Mouse (Mus musculus) limb, embryonic 13.5 days (tissue): ENCODE measurements at regions not wholly inside any gene's neighbourhood (a gene's known extent, or its start where the extent isn't known, plus 50 kb on each side); places are given as distances from the start of the nearest gene placed in this dataset.

Experiments
- ATAC-seq: fragments of 200-750 bp; cut with Nextera tagmentation; 2 replicates; pipeline ENCODE4 v1.8.0; 2017; ENCODE audit warnings: low read depth, moderate number of reproducible peaks, moderate TSS enrichment; ENCODE audit not compliant: low FRiP score
- H3K27ac ChIP-seq: fragments of 300-500 bp; sonication (generic); 2 replicates; pipeline ENCODE4 v1.5.1; 2015; ENCODE audit warnings: inconsistent platforms, mild to moderate bottlenecking, moderate library complexity
- H3K27me3 ChIP-seq: fragments of 300-500 bp; sonication (generic); 2 replicates; pipeline ENCODE4 v1.6.1; 2015; ENCODE audit warnings: mild to moderate bottlenecking, inconsistent platforms
- H3K36me3 ChIP-seq: fragments of 300-500 bp; sonication (generic); 2 replicates; pipeline ENCODE4 v1.6.1; 2015; ENCODE audit warnings: inconsistent platforms, mild to moderate bottlenecking, moderate library complexity
- H3K4me1 ChIP-seq: fragments of 300-500 bp; sonication (generic); 2 replicates; pipeline ENCODE4 v1.6.1; 2015; ENCODE audit warnings: inconsistent platforms
- H3K4me2 ChIP-seq: fragments of 300-500 bp; sonication (generic); replicated peaks from 2 replicates; pipeline ENCODE4 v1.6.1; 2015; ENCODE audit warnings: inconsistent platforms, mild to moderate bottlenecking, moderate library complexity
- H3K4me3 ChIP-seq: fragments of 300-500 bp; sonication (generic); 2 replicates; pipeline ENCODE4 v1.5.1; 2015; ENCODE audit warnings: moderate library complexity, mild to moderate bottlenecking, inconsistent platforms
- H3K9ac ChIP-seq: fragments of 300-500 bp; sonication (generic); 2 replicates; pipeline ENCODE4 v1.6.1; 2015; ENCODE audit warnings: mild to moderate bottlenecking, inconsistent platforms
- H3K9me3 ChIP-seq: fragments of 300-500 bp; sonication (generic); 2 replicates; pipeline ENCODE4 v1.6.1; 2016; ENCODE audit warnings: inconsistent platforms
- WGBS: fragments of 180-500 bp; shearing (Covaris S2); methylation state at CpG from one replicate; pipeline ENCODE4 v1.1.7; 2015; 5-methylcytosine and 5-hydroxymethylcytosine counted together

DNA sequence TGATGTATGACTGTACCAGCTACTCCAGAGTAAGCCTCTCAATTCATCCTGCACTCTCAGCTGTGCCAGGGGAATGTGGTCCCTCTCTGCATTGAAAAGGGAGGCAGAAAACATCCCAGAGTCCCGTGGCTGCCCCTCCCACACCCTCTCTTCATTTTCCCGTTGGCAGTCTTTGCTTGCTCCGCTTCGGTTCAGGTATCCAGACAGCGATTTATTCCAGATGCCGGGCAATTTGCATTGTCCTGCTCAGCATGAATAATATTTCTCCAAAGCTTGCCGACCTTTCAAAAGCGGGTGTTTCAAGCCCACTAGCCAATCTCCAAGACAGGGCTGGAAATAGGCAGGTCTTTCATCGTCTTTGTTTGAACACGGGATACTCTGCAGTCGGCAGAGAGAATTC, 220.5 kb upstream of the Ntm start:
- Histone ChIP-seq H3K9me3 (no peaks in the 10 kb centered on the region), H3K9ac (no peak overlapping the region), H3K27ac (no peak overlapping the region), H3K4me3 (no peak overlapping the region), H3K4me1 (no peaks in the 10 kb centered on the region), H3K4me2 (no peak overlapping the region), H3K27me3 (no peaks in the 10 kb centered on the region), H3K36me3 (no peaks in the 10 kb centered on the region)
- peak; percentile 51; the same call in 1 of the 2 replicates for ATAC-seq
- 62% methylated on average over 11 of the region's 11 CpGs for WGBS

DNA sequence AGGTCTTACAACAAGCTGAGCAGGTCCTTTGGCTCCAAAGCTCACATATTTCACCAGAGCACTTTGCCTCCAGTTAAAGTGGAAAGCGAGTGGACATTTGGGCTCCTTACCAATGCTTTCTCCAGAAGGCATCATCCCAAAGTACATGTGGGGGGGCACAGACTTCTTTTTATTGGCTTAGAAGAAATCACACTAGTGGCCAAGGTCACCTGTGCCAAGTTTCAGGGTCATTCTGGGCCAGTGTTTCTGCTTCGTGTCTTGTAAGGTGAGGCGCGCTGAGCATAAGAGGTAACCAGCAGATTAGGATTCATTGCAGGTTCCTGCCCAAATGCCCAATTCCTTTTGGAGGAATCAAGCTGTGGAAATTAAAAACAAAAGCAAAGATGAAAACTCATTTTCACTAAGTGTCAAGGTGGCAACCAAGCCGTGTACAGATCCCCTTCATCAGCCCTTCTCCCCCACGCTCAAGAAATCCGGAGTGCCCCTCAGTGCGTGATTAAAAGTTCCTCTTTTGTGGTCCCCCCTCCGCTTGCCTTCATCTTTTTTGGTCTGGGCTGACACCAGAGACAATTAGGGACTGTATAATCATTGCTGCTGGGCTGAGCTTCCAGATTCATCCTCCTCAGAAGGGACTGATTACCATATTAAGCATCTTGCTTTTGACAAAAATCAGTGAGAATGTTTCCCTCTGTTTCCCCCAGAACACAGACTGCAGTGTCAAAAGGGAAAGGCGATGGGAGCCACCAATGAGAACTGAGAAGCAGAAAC, 222.2 kb upstream of the Ntm start:
- H3K4me2 ChIP-seq, result no peak overlapping the region
- 82% methylated on average over 10 of the region's 10 CpGs for WGBS
- no peaks in the 10 kb centered on the region for H3K9me3 ChIP-seq
- H3K36me3 ChIP-seq, result no peaks in the 10 kb centered on the region
- ATAC-seq, result no peak
- H3K4me3 ChIP-seq, result no peak overlapping the region
- H3K9ac ChIP-seq, result no peak overlapping the region
- no peaks in the 10 kb centered on the region for H3K27me3 ChIP-seq
- H3K4me1 ChIP-seq, result no peaks in the 10 kb centered on the region
- H3K27ac ChIP-seq, result no peak overlapping the region

DNA sequence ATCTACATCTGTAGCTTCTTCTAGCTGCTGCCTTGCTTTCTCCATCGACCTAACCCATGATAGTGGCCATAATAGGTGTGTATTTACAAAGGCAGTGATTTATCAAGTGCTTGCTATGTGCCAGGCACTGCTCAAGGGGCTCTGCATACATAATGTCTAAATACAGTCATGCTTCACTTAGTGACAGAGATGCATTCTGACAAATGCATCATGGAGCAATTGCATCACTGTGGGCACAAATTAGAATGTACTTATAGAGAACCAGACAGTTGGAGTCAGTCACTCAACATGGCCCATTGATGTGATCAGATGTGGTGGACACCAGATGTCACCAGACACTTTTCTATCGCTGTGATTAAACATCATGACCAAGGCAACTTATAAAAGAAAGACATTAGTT, 223.3 kb upstream of the Ntm start:
- no peak overlapping the region for H3K4me2 ChIP-seq
- no peaks in the 10 kb centered on the region for H3K9me3 ChIP-seq
- H3K27me3 ChIP-seq, result no peaks in the 10 kb centered on the region
- H3K4me3 ChIP-seq, result no peak overlapping the region
- no peak overlapping the region for H3K27ac ChIP-seq
- no peak overlapping the region for H3K9ac ChIP-seq
- H3K4me1 ChIP-seq, result no peaks in the 10 kb centered on the region
- 89% methylated on average over 2 of the region's 2 CpGs for WGBS
- H3K36me3 ChIP-seq, result no peaks in the 10 kb centered on the region
- no peak for ATAC-seq

DNA sequence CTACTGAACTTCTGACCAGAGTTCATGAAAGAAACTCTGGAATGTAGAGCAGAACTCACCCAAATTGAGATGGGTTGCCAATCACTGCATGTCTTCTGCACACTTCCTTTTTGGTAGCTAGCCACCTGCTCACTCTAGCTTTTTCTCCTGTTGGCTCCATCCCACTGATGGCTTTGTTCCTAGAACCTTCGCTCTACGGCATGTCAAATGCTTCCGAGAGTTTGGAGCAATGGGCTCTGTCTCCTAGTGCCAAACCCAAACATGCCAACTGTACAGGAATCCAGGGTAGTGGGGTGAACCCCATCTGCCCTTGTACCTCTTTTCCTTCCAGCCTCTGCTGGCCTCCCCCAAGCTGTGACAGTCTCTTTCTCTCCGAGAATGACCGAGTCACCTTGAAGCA, 227.1 kb upstream of the Ntm start:
- no peak overlapping the region for H3K4me2 ChIP-seq
- H3K4me3 ChIP-seq, result no peak overlapping the region
- H3K4me1 ChIP-seq, result no peaks in the 10 kb centered on the region
- no peaks in the 10 kb centered on the region for H3K36me3 ChIP-seq
- no peaks in the 10 kb centered on the region for H3K9me3 ChIP-seq
- H3K27me3 ChIP-seq, result no peaks in the 10 kb centered on the region
- ATAC-seq, result no peak
- H3K27ac ChIP-seq, result no peak overlapping the region
- 95% methylated on average over 5 of the region's 5 CpGs for WGBS
- no peak overlapping the region for H3K9ac ChIP-seq

DNA sequence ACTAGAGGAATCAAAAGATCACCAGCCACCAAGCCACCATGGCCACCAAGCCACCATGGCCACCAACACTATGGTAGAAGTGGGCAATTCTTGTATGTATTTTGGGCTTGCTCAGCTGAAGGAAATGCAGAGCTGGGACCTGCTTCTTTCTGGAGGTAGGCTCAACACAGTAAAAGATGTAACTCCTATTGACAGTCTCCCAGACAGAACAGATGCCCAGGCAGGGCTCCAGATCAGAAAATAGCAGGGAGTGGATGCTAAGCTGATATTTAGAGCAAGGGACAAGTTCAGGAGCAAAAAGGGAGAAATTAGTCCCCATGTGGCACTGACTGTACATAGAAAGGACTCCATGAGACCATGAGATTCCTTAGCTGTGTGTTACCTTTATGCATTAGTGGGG, 228.2 kb upstream of the Ntm start:
- Histone ChIP-seq H3K4me3 (no peak overlapping the region), H3K27me3 (no peaks in the 10 kb centered on the region), H3K9me3 (no peaks in the 10 kb centered on the region), H3K4me2 (no peak overlapping the region), H3K9ac (no peak overlapping the region), H3K36me3 (no peaks in the 10 kb centered on the region), H3K27ac (no peak overlapping the region), H3K4me1 (no peaks in the 10 kb centered on the region)
- no peak for ATAC-seq

DNA sequence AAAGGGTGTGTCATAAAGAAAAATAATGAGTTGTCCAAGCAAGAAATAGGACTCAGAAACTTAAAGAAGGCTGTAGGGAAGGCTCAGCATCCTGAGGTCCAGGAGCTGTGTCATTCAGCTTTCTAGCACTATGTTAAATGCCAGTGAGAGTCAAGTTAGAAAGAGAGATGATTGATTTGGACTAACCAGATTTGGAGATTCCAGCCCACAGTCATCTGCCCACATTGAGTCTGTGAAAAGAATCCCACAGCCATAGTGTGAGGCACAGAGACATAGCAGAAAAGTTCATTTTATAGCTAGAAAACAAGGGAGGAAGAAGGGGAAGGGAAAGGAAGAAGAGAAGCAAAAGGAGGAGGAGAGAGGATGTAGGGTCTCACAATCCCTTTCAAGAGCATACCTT, 229.0 kb upstream of the Ntm start:
- H3K4me2 ChIP-seq, result no peak overlapping the region
- no peaks in the 10 kb centered on the region for H3K27me3 ChIP-seq
- H3K27ac ChIP-seq, result no peak overlapping the region
- no peaks in the 10 kb centered on the region for H3K36me3 ChIP-seq
- no peak overlapping the region for H3K9ac ChIP-seq
- no peaks in the 10 kb centered on the region for H3K9me3 ChIP-seq
- no peaks in the 10 kb centered on the region for H3K4me1 ChIP-seq
- H3K4me3 ChIP-seq, result no peak overlapping the region
- ATAC-seq, result no peak

DNA sequence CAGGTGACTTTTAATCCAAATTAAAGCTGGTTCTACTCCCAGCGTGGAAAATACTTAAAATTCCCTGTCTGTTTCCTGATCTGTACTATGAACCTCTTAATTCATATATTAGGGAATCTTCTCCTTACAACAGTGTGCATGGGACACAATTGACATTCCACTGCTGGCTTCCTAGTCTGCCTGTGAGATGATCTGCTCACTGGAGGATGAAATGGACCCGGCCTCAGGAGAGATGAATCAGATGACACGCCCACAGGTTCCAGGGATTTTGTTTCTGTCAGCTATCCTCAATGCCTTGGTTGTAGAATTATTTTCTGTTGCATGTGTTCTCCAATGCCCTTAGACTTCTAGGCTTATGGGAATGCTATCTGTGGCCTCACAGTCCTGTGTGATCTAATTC, 231.9 kb upstream of the Ntm start:
- Histone ChIP-seq H3K4me2 (no peak overlapping the region), H3K4me3 (no peak overlapping the region), H3K27me3 (no peaks in the 10 kb centered on the region), H3K9me3 (no peaks in the 10 kb centered on the region), H3K9ac (no peak overlapping the region), H3K36me3 (no peaks in the 10 kb centered on the region), H3K4me1 (no peaks in the 10 kb centered on the region), H3K27ac (no peak overlapping the region)
- ATAC-seq, result no peak
- WGBS, result 84% methylated on average over 3 of the region's 3 CpGs

DNA sequence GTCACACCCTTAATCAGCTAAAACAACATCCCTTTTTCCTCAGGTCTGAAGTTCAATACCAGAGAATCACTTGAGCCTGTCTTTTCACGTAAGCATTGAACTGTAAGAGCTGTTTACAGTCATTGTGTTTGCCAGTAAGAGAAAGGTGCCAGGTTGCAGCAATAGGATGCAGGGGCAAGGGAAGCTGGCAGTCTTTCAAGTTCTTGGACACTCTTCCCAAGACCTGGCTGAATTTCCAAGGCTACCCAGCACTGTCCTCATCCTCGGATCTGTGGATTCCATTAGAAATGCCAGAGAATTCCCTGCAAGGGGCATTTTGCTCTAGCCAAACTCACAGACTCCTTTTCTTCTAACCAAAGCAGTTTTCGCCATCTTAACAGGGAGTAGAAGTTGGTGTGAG, 224.5 kb upstream of the Snx19 start:
- no peaks in the 10 kb centered on the region for H3K4me1 ChIP-seq
- no peak overlapping the region for H3K4me2 ChIP-seq
- no peaks in the 10 kb centered on the region for H3K9me3 ChIP-seq
- no peak for ATAC-seq
- H3K36me3 ChIP-seq, result no peaks in the 10 kb centered on the region
- no peak overlapping the region for H3K4me3 ChIP-seq
- H3K27ac ChIP-seq, result no peak overlapping the region
- WGBS, result 87% methylated on average over 3 of the region's 3 CpGs
- H3K27me3 ChIP-seq, result no peaks in the 10 kb centered on the region
- H3K9ac ChIP-seq, result no peak overlapping the region

DNA sequence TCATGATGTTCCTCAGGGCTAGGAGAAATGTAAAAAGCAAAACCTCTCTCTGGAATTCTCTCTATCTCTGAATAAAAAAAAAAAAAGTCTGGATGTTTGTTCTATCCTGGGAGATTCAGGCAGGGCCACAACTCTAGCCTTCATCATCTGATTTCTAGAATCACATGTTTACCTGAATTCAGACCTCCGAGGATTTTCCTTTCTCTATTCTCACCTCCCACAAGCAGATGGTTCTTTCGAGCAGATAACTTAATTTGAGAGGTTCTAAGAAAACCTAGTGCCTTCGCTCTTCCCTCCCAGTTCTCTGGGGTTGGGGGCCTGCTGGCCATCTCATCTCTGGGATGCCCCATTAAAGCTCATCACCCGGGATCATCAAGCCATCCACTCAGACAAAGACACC, 219.3 kb upstream of the Snx19 start:
- Histone ChIP-seq H3K36me3 (no peaks in the 10 kb centered on the region), H3K27me3 (no peaks in the 10 kb centered on the region), H3K4me2 (no peak overlapping the region), H3K9ac (no peak overlapping the region), H3K4me1 (peaks cover 10% of the 10 kb centered on the region), H3K27ac (no peak overlapping the region), H3K4me3 (no peak overlapping the region), H3K9me3 (no peaks in the 10 kb centered on the region)
- WGBS, result 82% methylated on average over 4 of the region's 4 CpGs
- ATAC-seq, result no peak

DNA sequence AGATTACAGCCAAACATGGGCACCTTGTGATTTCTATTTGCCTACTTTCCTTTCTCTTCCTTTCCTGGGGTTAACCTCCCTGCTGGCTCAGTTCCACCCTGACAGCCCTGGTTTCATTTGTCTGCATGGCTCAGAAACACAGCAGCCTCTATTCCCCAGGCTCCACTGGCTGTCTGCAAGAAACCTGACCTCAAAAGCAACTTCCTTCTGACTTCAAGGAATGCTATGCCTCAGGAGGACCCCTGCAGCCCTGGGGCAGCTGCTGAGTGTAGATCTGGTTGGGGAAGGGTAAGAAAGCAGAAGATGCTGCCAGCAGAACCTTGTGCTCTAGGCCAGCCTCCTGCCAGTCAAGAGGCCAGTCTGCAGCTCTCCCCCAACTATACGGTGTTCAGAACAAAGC, 217.1 kb upstream of the Snx19 start:
- no peak overlapping the region for H3K27ac ChIP-seq
- no peak overlapping the region for H3K9ac ChIP-seq
- H3K9me3 ChIP-seq, result no peaks in the 10 kb centered on the region
- WGBS, result 48% methylated on average over 1 of the region's 1 CpGs
- ATAC-seq, result no peak
- H3K4me2 ChIP-seq, result no peak overlapping the region
- no peaks in the 10 kb centered on the region for H3K36me3 ChIP-seq
- no peaks in the 10 kb centered on the region for H3K27me3 ChIP-seq
- H3K4me3 ChIP-seq, result no peak overlapping the region
- peaks cover 10% of the 10 kb centered on the region for H3K4me1 ChIP-seq

DNA sequence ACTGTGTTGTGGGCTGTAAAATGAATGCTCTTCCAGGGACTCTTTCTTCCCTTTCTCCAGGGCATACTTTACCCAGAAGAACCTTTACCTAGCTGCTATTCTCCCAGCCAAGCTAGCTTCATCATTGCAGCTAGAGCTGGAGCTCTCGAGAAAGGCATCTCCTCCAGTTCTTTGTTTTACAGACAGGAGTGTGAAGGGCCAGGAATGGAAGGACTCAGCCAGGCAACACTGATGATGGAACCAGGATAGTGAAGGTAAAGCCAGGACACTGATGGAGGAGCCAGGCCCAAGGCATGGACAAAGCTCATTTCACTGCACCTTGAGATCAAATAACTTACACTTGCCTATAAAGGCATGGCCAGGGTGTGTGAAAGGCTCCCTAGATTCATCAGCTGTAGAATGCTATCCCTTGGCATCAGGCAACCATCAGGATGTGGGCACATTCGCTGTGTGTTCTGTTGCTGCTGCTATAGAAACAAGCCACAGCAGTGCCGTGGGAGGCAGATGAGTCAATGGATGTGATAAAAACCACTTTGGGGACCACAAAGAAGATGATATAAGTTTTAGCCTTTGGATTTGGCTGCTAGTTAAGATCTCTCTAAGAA, 214.3 kb upstream of the Snx19 start:
- Histone ChIP-seq H3K36me3 (no peaks in the 10 kb centered on the region), H3K4me1 (peaks cover 10% of the 10 kb centered on the region), H3K9ac (no peak overlapping the region), H3K27ac (no peak overlapping the region), H3K9me3 (no peaks in the 10 kb centered on the region), H3K4me3 (no peak overlapping the region), H3K27me3 (no peaks in the 10 kb centered on the region), H3K4me2 (no peak overlapping the region)
- ATAC-seq, result no peak
- 82% methylated on average over 3 of the region's 3 CpGs for WGBS

DNA sequence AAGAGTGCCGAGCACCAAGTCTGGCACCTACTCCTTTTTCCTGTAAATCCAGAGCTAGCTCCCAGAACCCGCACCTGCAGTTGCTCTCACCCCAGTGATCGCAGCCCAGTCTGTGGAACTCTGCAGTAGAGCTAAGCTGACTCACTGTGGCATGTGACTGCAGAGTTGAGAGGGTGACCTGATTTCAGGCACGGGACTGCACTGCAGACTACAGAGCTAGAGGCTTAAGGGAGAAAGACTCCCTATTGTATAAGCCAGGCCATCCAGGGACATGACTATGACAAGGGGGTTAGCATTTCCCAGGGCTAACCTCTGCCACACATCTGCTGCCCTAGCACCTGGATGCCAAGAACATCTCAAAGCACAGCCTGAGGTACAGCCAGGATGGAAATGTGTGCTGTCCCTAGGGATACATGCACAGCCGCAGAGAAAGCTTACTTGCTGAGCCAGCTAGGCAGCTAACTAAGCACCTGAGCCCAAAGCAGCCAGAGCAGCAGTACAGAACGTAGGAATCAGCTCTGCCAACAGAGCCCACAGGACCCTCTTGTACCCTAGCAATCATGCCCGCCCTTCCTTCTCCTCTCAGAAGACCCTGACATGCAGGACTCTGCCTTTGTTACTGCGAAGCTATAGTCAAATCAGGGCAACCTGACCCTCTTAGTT, 192.3 kb upstream of the Snx19 start:
- H3K27ac ChIP-seq, result no peak overlapping the region
- no peak overlapping the region for H3K9ac ChIP-seq
- 0 out of 2 replicates have a peak, but pooled peaks cover 11% of the 10 kb centered on the region for H3K4me1 ChIP-seq
- H3K4me2 ChIP-seq, result no peak overlapping the region
- ATAC-seq, result no peak
- H3K27me3 ChIP-seq, result peaks cover 3% of the 10 kb centered on the region; the same call in 1 of the 2 replicates
- no peaks in the 10 kb centered on the region for H3K36me3 ChIP-seq
- 70% methylated on average over 8 of the region's 8 CpGs for WGBS
- H3K9me3 ChIP-seq, result no peaks in the 10 kb centered on the region
- no peak overlapping the region for H3K4me3 ChIP-seq
